Mouse (Mus musculus): ENCODE results near the gene Cacnb3.

GRCm38 (mm10) chr15:98656982-98657751, 26.5 kb downstream of the Cacnb3 start:
- TF ChIP-seq CTCF (IDR thresholded peaks at IDR 0.05; ENCODE audit: low read depth, low read length) (0 out of 2 replicates have a peak, but pooled peaks have one; percentile 11), POLR2A (IDR thresholded peaks at IDR 0.05; ENCODE audit: extremely low read depth, insufficient read depth, low read length) (no peak)

All from liver, adult 2 months (tissue).